Mouse (Mus musculus) heart, postnatal 36 days (tissue): ENCODE measurements around the gene Cc2d2a. TPM values are rescaled to one million over a fixed set of nuclear protein-coding genes. Genes with fewer than 3 reads are reported as not detected.

Experiments used
- DNase-seq, 2 experiments: peaks; one replicate each; pipeline ENCODE4 v3.0.0; 2021 to 2022
- intact Hi-C: fragments of 180-260 bp; cut with DNase I; formaldehyde crosslinking; loops from one replicate; pipeline ENCODE4 v1.15.1; 2025
- total RNA-seq, 2 experiments: library from RNA; stranded (reverse); gene quantifications; 2 replicates each; pipeline ENCODE4 v1.2.3; 2021

Gene Cc2d2a
- total RNA-seq, result 10 to 100 TPM in 1 of 2 experiments, 1 to 10 TPM in 1; 9.6 to 10.3 TPM

- DNase-seq, result peak; percentile 37 to 60
- intact Hi-C loops, result no loop called here
Measured at GRCm38 (mm10) chr5:43661997-43662961, at the start of gene Cc2d2a. Gene Cc2d2a (plus strand): TSS chr5:43662346.

- intact Hi-C loops, result no loop called here
- DNase-seq, result no peak
Measured at GRCm38 (mm10) chr5:43621575-43622299, 40.4 kb upstream of the Cc2d2a start.

DNA sequence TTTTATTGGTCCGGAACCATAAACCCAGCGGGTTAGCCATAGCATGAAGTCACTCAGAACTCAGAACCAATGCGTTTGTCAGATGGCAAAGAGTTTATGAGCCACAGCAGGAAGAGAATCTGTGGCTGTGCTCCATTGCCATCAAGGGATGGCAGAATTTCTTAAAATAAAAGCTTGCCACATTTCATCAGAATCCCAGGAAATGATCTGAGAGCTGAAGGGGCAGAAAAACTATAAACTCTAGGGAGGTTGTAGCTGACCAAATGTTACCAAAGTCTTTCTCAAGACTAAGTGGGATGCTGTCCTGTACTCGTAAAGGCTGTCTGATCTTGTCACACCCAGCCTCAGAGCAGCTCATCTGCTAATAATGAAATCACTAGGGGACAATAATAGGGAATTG is 36.7 kb upstream of the Cc2d2a start:
- intact Hi-C loops, result no loop called here
- no peak for DNase-seq

GRCm38 (mm10) chr5:43634071-43634601 is 28.0 kb upstream of the Cc2d2a start:
- DNase-seq, result no peak
- intact Hi-C loops, result loop anchor here (2.0 to 10.0 kb wide), 4 partner anchors 51 to 1749 kb away; no protein-coding TSS in a partner anchor

DNA sequence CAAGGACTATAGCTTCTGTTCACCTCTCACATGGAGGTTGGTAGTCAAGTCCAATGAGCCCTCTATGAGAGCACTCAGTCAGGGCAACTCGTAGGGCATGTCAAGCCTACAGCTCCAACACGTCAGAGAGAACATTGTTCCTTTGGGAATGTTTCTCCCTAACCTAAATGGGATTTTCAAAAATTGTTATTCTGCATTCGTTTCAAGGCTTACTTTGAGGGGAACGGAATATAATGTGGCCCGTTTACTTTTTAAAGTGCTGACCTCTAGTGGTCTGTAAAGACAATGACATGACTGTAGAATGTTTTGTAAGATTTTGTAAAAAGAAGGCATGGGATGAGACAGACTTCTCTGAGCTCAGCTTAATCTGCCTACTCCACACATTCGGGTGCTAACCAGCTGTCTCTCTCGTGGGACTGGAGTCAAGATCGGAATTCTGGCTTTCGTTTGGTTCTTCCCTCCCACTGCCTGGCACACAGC is 27.5 kb upstream of the Cc2d2a start:
- intact Hi-C loops, result loop anchor here (2.0 to 10.0 kb wide), 4 partner anchors 52 to 1750 kb away; no protein-coding TSS in a partner anchor

DNA sequence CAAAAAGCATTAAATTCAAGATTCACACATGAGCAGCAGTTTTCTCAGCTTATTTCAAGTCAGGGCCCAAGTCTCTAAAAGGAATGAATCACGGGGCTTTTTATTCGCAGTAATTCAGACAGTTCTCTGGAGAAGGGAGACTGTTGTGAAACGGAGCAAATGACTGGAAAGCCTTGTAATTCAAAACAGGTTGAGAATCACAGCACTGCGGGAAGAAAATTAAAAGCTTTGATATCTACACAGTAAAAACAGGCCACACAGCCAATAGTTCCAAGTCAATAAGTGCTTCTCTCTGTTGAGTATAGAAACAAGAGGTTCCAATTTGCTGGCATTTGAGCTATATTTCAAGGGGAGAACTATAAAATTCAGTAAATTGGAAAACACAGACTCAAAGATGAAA is 17.1 kb upstream of the Cc2d2a start:
- no peak for DNase-seq
- intact Hi-C loops, result no loop called here

More for the DNA sequence above, 27.5 kb upstream of the Cc2d2a start:
- DNase-seq, result peak in 1 of 2 experiments; percentile 21

- intact Hi-C loops, result no loop called here
- no peak for DNase-seq
Measured at GRCm38 (mm10) chr5:43647098-43647774, 14.9 kb upstream of the Cc2d2a start.

DNA sequence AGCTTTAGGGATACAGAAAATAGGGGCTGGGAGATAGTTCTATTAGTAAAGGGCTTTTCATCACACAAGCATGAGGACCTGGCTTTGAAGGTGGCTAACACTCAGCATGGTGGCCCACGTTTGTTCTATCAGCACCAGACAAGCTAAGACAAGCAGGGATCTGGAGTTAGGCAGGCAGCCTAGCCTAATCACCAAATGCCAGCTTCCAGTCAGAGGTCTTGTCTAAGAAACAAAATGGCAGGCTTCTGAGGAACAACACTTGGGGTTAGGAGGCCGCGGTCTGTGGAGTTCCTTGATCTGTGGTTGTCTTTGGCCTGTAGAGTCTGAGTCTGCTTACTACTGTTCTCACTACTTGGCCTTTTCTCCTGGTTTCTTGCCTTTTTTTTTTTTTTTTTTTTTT is 648 bp upstream of the Cc2d2a start:
- intact Hi-C loops, result no loop called here
- DNase-seq, result peak; percentile 8 to 9

DNA sequence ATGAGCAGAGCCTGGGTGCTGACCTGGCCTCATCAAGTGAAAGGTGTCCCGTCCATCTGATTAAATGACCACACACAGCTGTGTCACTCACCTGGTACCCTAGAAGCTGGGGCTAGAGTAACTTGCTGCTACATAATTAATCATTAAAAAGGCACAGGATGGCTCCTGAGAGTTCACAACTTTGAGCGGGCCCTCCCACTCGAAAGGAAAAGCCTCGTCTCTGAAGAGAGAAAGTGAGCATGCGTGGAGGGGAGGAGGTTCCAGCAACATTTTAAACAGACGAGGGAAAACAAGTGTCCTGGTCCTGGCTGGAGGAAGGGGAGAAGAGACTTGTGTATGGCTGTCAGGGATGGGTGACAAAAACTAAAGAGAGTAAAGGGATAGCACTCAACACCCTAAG is 1.4 kb downstream of the Cc2d2a start:
- intact Hi-C loops, result no loop called here
- DNase-seq, result no peak

GRCm38 (mm10) chr5:43665144-43665543 is 3.0 kb downstream of the Cc2d2a start:
- intact Hi-C loops, result no loop called here
- peak; percentile 27 to 33 for DNase-seq

DNA sequence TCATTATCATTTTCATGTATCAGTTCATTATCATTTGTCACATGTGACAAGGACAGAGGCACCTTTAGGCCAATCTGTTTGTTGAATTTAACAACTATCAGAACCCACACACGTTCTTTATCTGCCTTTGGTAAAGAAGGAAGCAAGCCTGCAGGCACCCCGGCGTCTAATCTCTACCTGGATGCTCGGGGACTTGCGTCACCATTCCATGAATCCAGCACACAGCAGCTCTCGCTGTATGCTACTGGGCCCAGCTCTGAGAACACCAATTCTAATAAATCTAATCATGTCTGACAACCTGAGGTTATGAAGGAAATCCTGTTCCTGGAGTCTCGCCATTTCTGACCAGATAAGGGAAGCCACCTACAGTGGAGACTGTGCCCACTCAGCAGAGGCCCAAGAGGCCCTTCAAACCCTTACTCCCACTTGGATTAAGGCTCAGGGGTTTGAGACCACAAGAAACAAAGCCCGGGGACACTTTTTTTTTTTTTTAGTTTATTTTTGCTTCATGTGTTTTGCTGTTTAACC is 7.0 kb downstream of the Cc2d2a start:
- intact Hi-C loops, result no loop called here
- DNase-seq, result no peak

GRCm38 (mm10) chr5:43672177-43672911 is 10.2 kb downstream of the Cc2d2a start:
- peak; percentile 64 to 75 for DNase-seq
- intact Hi-C loops, result loop anchor here (2.0 to 10.0 kb wide), 3 partner anchors 170 to 438 kb away; partner anchors contain the start of gene Cpeb2

DNA sequence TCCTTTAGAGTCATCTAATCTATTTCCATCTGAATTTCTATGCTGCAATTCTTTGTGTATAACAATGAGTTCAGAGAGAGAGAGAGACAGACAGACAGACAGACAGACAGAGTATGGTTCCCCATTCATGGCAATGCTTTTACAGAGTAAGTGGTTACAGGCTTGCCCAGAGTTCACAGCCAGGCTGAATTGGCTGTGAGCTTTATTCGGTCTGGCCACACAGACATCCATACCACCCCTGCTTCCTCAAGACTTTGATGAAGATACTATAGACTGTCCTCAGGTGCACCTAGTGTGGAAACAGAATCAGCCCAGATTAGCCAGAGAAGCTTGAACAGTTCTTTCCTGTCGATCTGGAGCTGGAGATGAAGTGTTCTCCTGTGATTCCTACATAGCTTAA is 10.9 kb downstream of the Cc2d2a start:
- intact Hi-C loops, result loop anchor here (2.0 to 10.0 kb wide), 3 partner anchors 169 to 438 kb away; partner anchors contain the start of gene Cpeb2
- no peak for DNase-seq

DNA sequence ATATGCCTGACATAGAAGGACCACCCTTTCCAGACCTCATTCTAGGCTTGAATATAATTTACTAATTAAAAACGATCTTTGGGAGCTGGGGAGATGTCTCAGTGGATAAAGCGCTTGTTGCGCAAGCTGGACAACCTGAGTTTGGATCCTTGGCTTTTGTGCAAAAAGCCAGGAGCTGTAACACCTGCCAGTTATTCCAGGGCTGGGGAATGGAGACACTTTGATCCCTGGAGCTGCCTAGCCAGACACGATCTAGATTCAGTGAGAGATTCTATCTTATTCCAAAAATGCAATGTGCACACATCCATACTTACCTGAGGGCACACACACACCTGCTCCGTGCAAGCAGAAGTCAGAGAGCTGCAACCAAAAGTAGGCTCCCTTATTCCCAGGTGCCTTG is 23.3 kb downstream of the Cc2d2a start:
- DNase-seq, result no peak
- intact Hi-C loops, result no loop called here

- intact Hi-C loops, result no loop called here
- no peak for DNase-seq
Measured at GRCm38 (mm10) chr5:43692489-43692888, 30.3 kb downstream of the Cc2d2a start.

GRCm38 (mm10) chr5:43697133-43697532 is 35.0 kb downstream of the Cc2d2a start:
- no peak for DNase-seq
- intact Hi-C loops, result no loop called here

DNA sequence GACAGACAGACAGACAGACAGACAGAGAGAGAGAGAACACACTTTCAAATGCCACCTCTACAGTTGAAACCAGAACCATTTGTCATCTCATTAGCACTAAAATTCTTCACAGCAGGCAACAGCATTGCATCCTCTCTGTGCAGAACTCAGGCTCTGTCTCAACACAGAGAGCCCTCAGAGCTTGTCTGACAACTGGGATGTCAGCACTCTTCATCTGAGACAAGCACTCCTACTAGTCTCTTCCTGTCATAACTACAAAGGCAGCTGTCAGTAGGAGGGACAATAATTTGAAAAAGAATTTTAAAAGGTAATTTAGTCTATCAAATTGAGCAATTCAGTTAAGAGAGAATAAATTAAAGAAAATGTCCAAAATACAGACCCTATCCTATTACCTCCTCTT is 37.1 kb downstream of the Cc2d2a start:
- intact Hi-C loops, result no loop called here
- DNase-seq, result no peak

- no peak for DNase-seq
- intact Hi-C loops, result no loop called here
Measured at GRCm38 (mm10) chr5:43721538-43722451, 59.6 kb downstream of the Cc2d2a start.
